Mouse (Mus musculus) heart, embryonic 10.5 days (tissue): ENCODE measurements at regions not wholly inside any gene's neighbourhood (a gene's known extent, or its start where the extent isn't known, plus 50 kb on each side); places are given as distances from the start of the nearest gene placed in this dataset.

Experiments used
- DNase-seq: peaks from one replicate; pipeline ENCODE4 v3.0.0-alpha.2; 2017; ENCODE audit warnings: low spot score
- H3K27ac ChIP-seq: fragments of 300-500 bp; sonication (generic); 2 replicates; pipeline ENCODE4 v1.5.1; 2016; ENCODE audit warnings: mild to moderate bottlenecking
- H3K27me3 ChIP-seq: fragments of 300-500 bp; sonication (generic); 2 replicates; pipeline ENCODE4 v1.6.1; 2016; ENCODE audit warnings: mild to moderate bottlenecking; ENCODE audit not compliant: poor library complexity, insufficient read depth, severe bottlenecking
- H3K36me3 ChIP-seq: fragments of 300-500 bp; sonication (generic); 2 replicates; pipeline ENCODE4 v1.6.1; 2016; ENCODE audit warnings: mild to moderate bottlenecking, moderate library complexity
- H3K4me1 ChIP-seq: fragments of 300-500 bp; sonication (generic); 2 replicates; pipeline ENCODE4 v1.6.1; 2016; ENCODE audit warnings: mild to moderate bottlenecking
- H3K4me3 ChIP-seq: fragments of 300-500 bp; sonication (generic); 2 replicates; pipeline ENCODE4 v1.5.1; 2016; ENCODE audit warnings: mild to moderate bottlenecking, moderate library complexity
- H3K9me3 ChIP-seq: fragments of 300-500 bp; sonication (generic); 2 replicates; pipeline ENCODE4 v1.6.1; 2016; ENCODE audit warnings: mild to moderate bottlenecking, moderate library complexity
- WGBS: fragments of 180-500 bp; shearing (Covaris S2); methylation state at CpG from one replicate; pipeline ENCODE4 v1.1.7; 2016; 5-methylcytosine and 5-hydroxymethylcytosine counted together

- no peak for DNase-seq
- Histone ChIP-seq H3K4me1 (no peaks in the 10 kb centered on the region), H3K4me3 (no peak overlapping the region), H3K27me3 (no peaks in the 10 kb centered on the region), H3K9me3 (no peaks in the 10 kb centered on the region), H3K36me3 (no peaks in the 10 kb centered on the region), H3K27ac (no peak overlapping the region)
- WGBS: 97% methylated on average over 6 of the region's 6 CpGs
Observed at GRCm38 (mm10) chr6:32672552-32672951, 84.6 kb upstream of the Plxna4 start.

- no peak for DNase-seq
- Histone ChIP-seq H3K4me3 (no peak overlapping the region), H3K27me3 (no peaks in the 10 kb centered on the region), H3K27ac (peak overlapping the region; percentile 49; the same call in 1 of the 2 replicates), H3K36me3 (no peaks in the 10 kb centered on the region), H3K9me3 (no peaks in the 10 kb centered on the region), H3K4me1 (no peaks in the 10 kb centered on the region)
Observed at GRCm38 (mm10) chr6:32659743-32660142, 71.8 kb upstream of the Plxna4 start.

GRCm38 (mm10) chr6:32657378-32657777 lies 69.4 kb upstream of the Plxna4 start:
- DNase-seq: no peak
- no peak overlapping the region for H3K27ac ChIP-seq
- no peak overlapping the region for H3K4me3 ChIP-seq
- H3K27me3 ChIP-seq: no peaks in the 10 kb centered on the region
- H3K4me1 ChIP-seq: no peaks in the 10 kb centered on the region
- no peaks in the 10 kb centered on the region for H3K36me3 ChIP-seq
- no peaks in the 10 kb centered on the region for H3K9me3 ChIP-seq

GRCm38 (mm10) chr6:32654188-32654587 lies 66.2 kb upstream of the Plxna4 start:
- Histone ChIP-seq H3K27me3 (no peaks in the 10 kb centered on the region), H3K36me3 (no peaks in the 10 kb centered on the region), H3K4me1 (no peaks in the 10 kb centered on the region), H3K4me3 (no peak overlapping the region), H3K27ac (no peak overlapping the region), H3K9me3 (no peaks in the 10 kb centered on the region)
- no peak for DNase-seq
- WGBS: 77% methylated on average over 2 of the region's 2 CpGs

- Histone ChIP-seq H3K4me3 (no peak overlapping the region), H3K36me3 (no peaks in the 10 kb centered on the region), H3K4me1 (no peaks in the 10 kb centered on the region), H3K27me3 (no peaks in the 10 kb centered on the region), H3K27ac (no peak overlapping the region), H3K9me3 (no peaks in the 10 kb centered on the region)
- no peak for DNase-seq
- WGBS: 82% methylated on average over 2 of the region's 2 CpGs
Observed at GRCm38 (mm10) chr6:32644016-32644415, 56.0 kb upstream of the Plxna4 start.

GRCm38 (mm10) chr6:32638843-32639242 lies 50.9 kb upstream of the Plxna4 start:
- Histone ChIP-seq H3K27ac (no peak overlapping the region), H3K36me3 (no peaks in the 10 kb centered on the region), H3K27me3 (no peaks in the 10 kb centered on the region), H3K9me3 (no peaks in the 10 kb centered on the region), H3K4me3 (no peak overlapping the region), H3K4me1 (peaks cover 10% of the 10 kb centered on the region)
- no peak for DNase-seq
- 81% methylated on average over 13 of the region's 13 CpGs for WGBS
